Mouse (Mus musculus): ENCODE measurements around the gene Defb22.

Gene Defb22

DNA sequence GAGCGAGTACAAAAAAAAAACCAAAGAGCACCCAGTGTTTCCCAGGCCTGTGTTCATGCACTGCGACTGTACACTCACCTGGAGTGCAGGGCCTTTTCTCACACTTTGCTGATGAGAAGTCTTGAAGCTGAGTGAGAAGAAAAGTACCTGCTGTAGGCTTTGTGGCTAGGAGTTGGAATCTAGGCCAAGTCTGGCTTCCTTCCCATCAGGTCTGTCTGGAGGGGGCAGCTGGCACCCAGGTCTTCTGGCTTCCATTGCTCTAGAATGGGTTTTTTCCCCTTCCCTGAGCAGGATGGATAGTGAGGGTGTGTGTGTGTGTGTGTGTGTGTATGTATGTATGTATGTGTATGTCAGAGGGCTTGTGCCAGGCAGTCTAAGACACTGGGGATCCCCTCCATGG lies 50.1 kb downstream of the Defb22 start:
- CTCF ChIA-PET: interaction anchor here (0.7 kb wide), 1 partner anchor 16 kb away, joined by 7 read pairs; no protein-coding TSS in a partner anchor

DNA sequence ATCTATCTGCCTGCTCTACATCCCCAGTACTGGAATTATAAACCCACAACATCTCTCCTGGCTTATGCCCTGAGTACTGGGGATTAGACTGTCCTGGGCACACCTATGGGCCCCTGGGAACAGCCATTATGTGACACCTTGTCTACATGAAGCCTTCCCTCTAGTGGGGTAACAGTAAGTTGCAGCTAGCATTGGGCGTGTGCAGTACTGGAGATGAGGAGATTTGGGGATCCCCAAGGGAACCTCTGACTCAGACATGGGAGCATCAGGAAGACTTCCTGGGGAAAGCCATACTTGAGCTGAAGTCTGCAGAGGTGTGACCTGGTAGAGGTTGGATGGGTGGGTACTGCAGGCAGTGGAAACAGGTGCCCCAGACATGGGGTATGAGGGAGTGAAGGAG lies 51.0 kb downstream of the Defb22 start:
- CTCF ChIA-PET: interaction anchor here (0.7 kb wide), 1 partner anchor 15 kb away, joined by 7 read pairs; no protein-coding TSS in a partner anchor

DNA sequence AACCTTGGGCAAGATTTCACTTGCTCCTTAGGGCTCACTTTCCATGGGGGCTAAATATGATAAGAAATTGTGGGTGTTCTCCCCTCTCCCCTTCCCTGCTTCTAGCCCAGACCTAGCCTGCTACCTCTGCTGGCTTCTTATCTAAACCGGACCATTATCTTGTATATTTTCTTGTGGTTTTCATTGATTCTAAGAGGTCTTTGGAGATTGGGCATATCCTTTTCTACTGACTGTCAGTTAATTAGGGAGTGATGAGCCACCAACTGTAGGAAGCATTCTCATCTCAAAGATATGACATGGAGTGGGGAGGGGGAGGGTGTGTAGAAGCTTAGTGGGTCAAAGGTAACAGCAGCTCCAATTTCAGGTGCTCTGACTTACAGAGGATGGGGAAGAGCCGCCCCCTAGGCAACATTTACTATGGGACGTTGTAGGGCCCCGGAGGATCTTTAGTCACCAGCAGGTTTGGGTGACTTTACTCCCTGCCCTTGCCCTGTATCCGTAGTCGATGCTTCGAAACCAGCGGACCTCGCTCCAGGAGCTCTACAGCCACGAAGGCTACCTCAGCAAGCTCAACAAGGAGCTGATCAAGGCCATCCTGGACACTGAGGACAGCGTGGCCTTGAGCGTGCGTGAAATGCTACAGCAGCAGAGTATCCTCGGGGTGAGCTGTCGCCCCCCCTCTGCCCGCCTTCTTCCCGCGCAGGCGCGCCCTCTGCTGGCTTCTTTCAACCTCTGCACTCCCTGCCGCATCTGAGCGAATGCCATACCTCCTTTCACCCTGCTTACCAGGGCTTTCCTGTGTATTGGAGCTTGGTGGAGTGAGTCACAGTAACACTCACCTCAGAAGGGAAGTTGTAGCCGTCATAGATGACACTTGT lies 52.7 kb downstream of the Defb22 start:
- CTCF ChIA-PET: interaction anchor here (0.6 to 1.4 kb wide), 4 partner anchors 8 to 94 kb away, joined by 3 to 8 read pairs (median 4); partner anchors contain the start of gene Trib3

DNA sequence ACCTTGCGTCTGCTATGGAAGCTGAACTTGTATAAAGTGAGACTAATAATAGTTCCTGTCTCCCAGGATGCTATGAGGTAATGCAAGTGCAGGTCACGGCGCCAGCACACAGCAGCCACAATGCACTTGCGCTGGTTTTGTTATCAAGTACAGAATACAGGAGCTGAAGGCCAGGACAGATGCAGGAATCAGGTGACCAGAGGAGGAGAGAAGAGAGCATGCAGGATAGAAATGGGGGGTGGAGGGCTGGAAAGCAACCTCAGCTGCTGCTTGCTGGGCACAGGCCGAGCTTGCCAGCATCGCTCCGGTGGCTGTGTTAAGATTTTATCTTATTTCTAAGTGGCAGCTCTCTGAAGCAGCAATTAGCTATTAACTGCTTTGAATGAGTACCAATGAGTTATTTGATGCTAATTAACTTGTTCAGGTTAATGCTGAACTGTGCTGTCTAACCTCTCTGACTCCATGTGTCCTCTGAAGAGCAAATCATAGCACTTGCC lies 53.5 kb downstream of the Defb22 start:
- CTCF ChIA-PET: interaction anchor here (0.9 kb wide), 1 partner anchor 41 kb away, joined by 4 read pairs; no protein-coding TSS in a partner anchor

All from spleen, embryonic (tissue).